Mouse (Mus musculus): ENCODE results near the gene Emx1.
A peak's percentile ranks its signal among the peaks of the same experiment; 100 is the strongest.

The Emx1 gene

GRCm38 (mm10) chr6:85232045-85232444, 44.8 kb downstream of the Emx1 start:
- no peak for DNase-seq

GRCm38 (mm10) chr6:85232836-85233623, 45.8 kb downstream of the Emx1 start:
- no peak for DNase-seq

GRCm38 (mm10) chr6:85234796-85235195, 47.6 kb downstream of the Emx1 start:
- DNase-seq, result no peak

- peak; percentile 29 to 81 for DNase-seq
Measured at GRCm38 (mm10) chr6:85237001-85237400, 49.8 kb downstream of the Emx1 start.

GRCm38 (mm10) chr6:85237595-85238337, 50.5 kb downstream of the Emx1 start:
- DNase-seq, result no peak

GRCm38 (mm10) chr6:85239044-85239489, 51.8 kb downstream of the Emx1 start:
- DNase-seq, result peak; percentile 79 to 93

- peak; percentile 43 to 47 for DNase-seq
Measured at GRCm38 (mm10) chr6:85249821-85250220, 62.6 kb downstream of the Emx1 start.

- peak; percentile 83 to 86 for DNase-seq
Measured at GRCm38 (mm10) chr6:85250811-85251241, 63.6 kb downstream of the Emx1 start.

GRCm38 (mm10) chr6:85252251-85253058, 65.2 kb downstream of the Emx1 start:
- peak; percentile 78 to 84 for DNase-seq

- DNase-seq, result no peak
Measured at GRCm38 (mm10) chr6:85253275-85253674, 66.0 kb downstream of the Emx1 start.
